Mouse (Mus musculus): Measurements from ENCODE around the gene Adgrv1.

GRCm38 (mm10) chr13:81352296-81352695, 280.7 kb downstream of the Adgrv1 start:
- TF ChIP-seq POLR2A (IDR thresholded peaks at IDR 0.05; ENCODE audit: low read depth, low read length) (no peak), CTCF (IDR thresholded peaks at IDR 0.05; ENCODE audit: extremely low read depth, insufficient read length, insufficient replicate concordance, low read depth, low read length) (no peak)
